In genomic region chr6:99263061-99263885, GRCm38 (mm10) we compare ENCODE assay signal across 10 mouse cellular contexts.
DNase-seq lines count a peak whose midpoint lies in the region; ATAC-seq and TF ChIP-seq lines count a peak whose summit lies in the region.
"Had no signal": no experiment of that assay in that cellular context is flagged by ENCODE, and none has a peak within 500 bp of the region (broad histone marks: within the 10 kb centered on the region; RNA-seq: fewer than 3 reads in every experiment).

No protein-coding gene starts in this region.

- H3K27me3 ChIP-seq in hindbrain, embryonic 10.5 days (ENCODE audit: insufficient read depth, poor library complexity, severe bottlenecking), result 0 out of 2 replicates have a peak, but pooled peaks cover 3% of the 10 kb centered on the region
- H3K27me3 ChIP-seq in hindbrain, postnatal 0 days (ENCODE audit: insufficient read depth, low read length), result no peaks in the 10 kb centered on the region
- no peaks in the 10 kb centered on the region for H3K27me3 ChIP-seq in MEL (ENCODE audit: control insufficient read depth in 1 of 2, insufficient read depth in 2 of 2, low read length in 2 of 2)
- H3K27me3 ChIP-seq in intestine, embryonic 15.5 days (replicated peaks), result no peaks in the 10 kb centered on the region

- H3K9ac ChIP-seq in hindbrain, postnatal 0 days (replicated peaks; ENCODE audit: low read length), result no peak overlapping the region
- H3K9ac ChIP-seq in MEL (ENCODE audit: control insufficient read depth, low read depth, low read length, poor library complexity, severe bottlenecking), result no peak overlapping the region
- 0 out of 2 replicates have a peak overlapping the region, but pooled peaks have one; percentile 8 for H3K9ac ChIP-seq in intestine, embryonic 15.5 days
- H3K9ac ChIP-seq: hindbrain, embryonic 15.5 days had no signal

- no peak for TF ChIP-seq POLR2A in MEL (IDR thresholded peaks at IDR 0.05; ENCODE audit: control insufficient read depth in 1 of 2, insufficient read depth in 1 of 2, low read depth in 1 of 2, low read length in 2 of 2, poor library complexity in 1 of 2)

- H3K79me2 ChIP-seq in MEL (ENCODE audit: control insufficient read depth, insufficient read depth, low read length, poor library complexity), result no peaks in the 10 kb centered on the region

- H3K4me3 ChIP-seq in hindbrain, embryonic 10.5 days, result no peak overlapping the region
- H3K4me3 ChIP-seq in hindbrain, postnatal 0 days (ENCODE audit: low read length), result no peak overlapping the region
- H3K4me3 ChIP-seq in MEL (ENCODE audit: control insufficient read depth in 1 of 2, insufficient read depth in 1 of 2, low read depth in 2 of 2, low read length in 2 of 2), result no peak overlapping the region
- no peak overlapping the region for H3K4me3 ChIP-seq in intestine, embryonic 15.5 days (replicated peaks)
- H3K4me3 ChIP-seq: hindbrain, embryonic 15.5 days had no signal

- peak overlapping the region; percentile 1; the same call in 1 of the 2 replicates for H3K27ac ChIP-seq in hindbrain, embryonic 10.5 days
- no peak overlapping the region for H3K27ac ChIP-seq in hindbrain, postnatal 0 days
- H3K27ac ChIP-seq in MEL (ENCODE audit: control insufficient read depth, low read depth, low read length), result no peak overlapping the region
- H3K27ac ChIP-seq in intestine, embryonic 15.5 days, result peak overlapping the region; percentile 66; the same call in 1 of the 2 replicates
- H3K27ac ChIP-seq: hindbrain, embryonic 15.5 days had no signal

- 11% methylated on average over 11 of the region's 12 CpGs for WGBS in hindbrain, embryonic 10.5 days
- WGBS in hindbrain, postnatal 0 days, result 31% methylated on average over 11 of the region's 12 CpGs
- 27% methylated on average over 12 of the region's 12 CpGs for WGBS in intestine, embryonic 15.5 days

- H3K9me3 ChIP-seq in hindbrain, embryonic 10.5 days, result no peaks in the 10 kb centered on the region
- no peaks in the 10 kb centered on the region for H3K9me3 ChIP-seq in hindbrain, postnatal 0 days (ENCODE audit: low read length)
- H3K9me3 ChIP-seq in MEL (replicated peaks; ENCODE audit: insufficient read depth, low read length), result no peaks in the 10 kb centered on the region
- no peaks in the 10 kb centered on the region for H3K9me3 ChIP-seq in intestine, embryonic 15.5 days
- H3K9me3 ChIP-seq: hindbrain, embryonic 15.5 days had no signal

- no peak for TF ChIP-seq CTCF in hindbrain, postnatal 0 days (IDR thresholded peaks at IDR 0.05; ENCODE audit: low read depth)
- TF ChIP-seq CTCF in MEL (IDR thresholded peaks at IDR 0.05 in 2 of 3, conservative IDR thresholded peaks at IDR 0.05 in 1 of 3; ENCODE audit: control insufficient read depth in 1 of 3, insufficient read depth in 1 of 3, low read depth in 2 of 3, low read length in 3 of 3, poor library complexity in 1 of 3, severe bottlenecking in 1 of 3), result no peak

- H3K36me3 ChIP-seq in hindbrain, embryonic 10.5 days, result no peaks in the 10 kb centered on the region
- H3K36me3 ChIP-seq in hindbrain, postnatal 0 days (ENCODE audit: insufficient read depth, low read length), result no peaks in the 10 kb centered on the region
- no peaks in the 10 kb centered on the region for H3K36me3 ChIP-seq in MEL (ENCODE audit: control insufficient read depth in 1 of 2, insufficient read depth in 2 of 2, low read length in 2 of 2)
- no peaks in the 10 kb centered on the region for H3K36me3 ChIP-seq in intestine, embryonic 15.5 days
- H3K36me3 ChIP-seq: hindbrain, embryonic 15.5 days had no signal

- TF ChIP-seq RAD21 in MEL (IDR thresholded peaks at IDR 0.05; ENCODE audit: low read depth, low read length), result no peak

- peaks cover 77% of the 10 kb centered on the region for H3K4me1 ChIP-seq in hindbrain, embryonic 10.5 days (replicated peaks)
- peaks cover 3% of the 10 kb centered on the region for H3K4me1 ChIP-seq in hindbrain, postnatal 0 days (ENCODE audit: insufficient read depth, low read length)
- peaks cover 0 to 3% of the 10 kb centered on the region in 2 experiments; a peak in 1 of 4 replicates for H3K4me1 ChIP-seq in MEL (ENCODE audit: control insufficient read depth in 1 of 2, insufficient read depth in 2 of 2, low read length in 2 of 2)
- H3K4me1 ChIP-seq in intestine, embryonic 15.5 days (replicated peaks), result peaks cover 35% of the 10 kb centered on the region

- TF ChIP-seq EP300 in MEL (IDR thresholded peaks at IDR 0.05; ENCODE audit: low read depth in 1 of 2, low read length in 2 of 2), result no peak

- peak; percentile 16 for DNase-seq in hindbrain, embryonic 10.5 days (ENCODE audit: low spot score)
- no peak for DNase-seq in hindbrain, postnatal 0 days (ENCODE audit: low spot score)
- DNase-seq in MEL (ENCODE audit: low read depth, low spot score), result peak; percentile 13
- DNase-seq in adrenal gland, postnatal 4 days (ENCODE audit: low spot score in 2 of 2), result no peak
- no peak for DNase-seq in testis, postnatal 14 days (ENCODE audit: low spot score)
- DNase-seq: cerebellum, postnatal 25 days had no signal

- no peak overlapping the region for H3K4me2 ChIP-seq in hindbrain, postnatal 0 days (ENCODE audit: low read depth, low read length)
- peak overlapping the region; percentile 45 for H3K4me2 ChIP-seq in intestine, embryonic 15.5 days (replicated peaks)
- H3K4me2 ChIP-seq: hindbrain, embryonic 15.5 days had no signal

- ATAC-seq in hindbrain, postnatal 0 days, result no peak
- no peak for ATAC-seq in intestine, embryonic 15.5 days
- peak; percentile 30 for ATAC-seq in neutrophil, adult 5-6 weeks (ENCODE audit: extremely low read depth, insufficient number of reproducible peaks, low FRiP score, poor library complexity, severe bottlenecking)
- no peak for ATAC-seq in erythroid progenitor cell, adult 5-6 weeks (replicated peaks; ENCODE audit: low FRiP score, poor library complexity, severe bottlenecking)

TF ChIP-seq in MEL, 35 proteins besides CTCF, POLR2A, EP300 and RAD21:
- no peak for TF ChIP-seq TCF12 (IDR thresholded peaks at IDR 0.05; ENCODE audit: low read depth, low read length)
- no peak for TF ChIP-seq ZKSCAN1 (IDR thresholded peaks at IDR 0.05; ENCODE audit: low read depth, low read length)
- TF ChIP-seq TAL1 (IDR thresholded peaks at IDR 0.05; ENCODE audit: low read length), result no peak
- no peak for TF ChIP-seq HCFC1 (IDR thresholded peaks at IDR 0.05; ENCODE audit: low read depth, low read length)
- no peak for TF ChIP-seq ELF1 (IDR thresholded peaks at IDR 0.05; ENCODE audit: low read depth, low read length)
- no peak for TF ChIP-seq MEF2A (IDR thresholded peaks at IDR 0.05; ENCODE audit: extremely low read depth, insufficient replicate concordance, low read depth, low read length, poor library complexity, severe bottlenecking)
- TF ChIP-seq KAT2A (conservative IDR thresholded peaks at IDR 0.05; ENCODE audit: low read depth, low read length), result no peak
- TF ChIP-seq BHLHE40 (IDR thresholded peaks at IDR 0.05; ENCODE audit: borderline replicate concordance, low read depth, low read length), result no peak
- no peak for TF ChIP-seq NRF1 (IDR thresholded peaks at IDR 0.05; ENCODE audit: insufficient read depth, low read depth, low read length, poor library complexity, severe bottlenecking)

Comparison
In these comparisons a context has a peak if more than half of its experiments do, and no peak if none do; other contexts are left out.
1. DNase-seq: peak in hindbrain, embryonic 10.5 days (single experiment) and MEL (single experiment); none in hindbrain, postnatal 0 days (single experiment), adrenal gland, postnatal 4 days (0 of 2) and testis, postnatal 14 days (single experiment).
2. H3K27ac ChIP-seq: peak in hindbrain, embryonic 10.5 days (single experiment) and intestine, embryonic 15.5 days (single experiment); none in hindbrain, postnatal 0 days (single experiment) and MEL (single experiment).